In genomic region chr19:4840848-4841247, GRCm38 (mm10) we compare ENCODE assay signal across 36 mouse cellular contexts. TPM values are rescaled to one million over a fixed set of nuclear protein-coding genes. Genes with fewer than 3 reads are reported as not detected.
"Had no signal": no experiment of that assay in that cellular context is flagged by ENCODE, and none has a peak within 500 bp of the region (broad histone marks: within the 10 kb centered on the region; RNA-seq: fewer than 3 reads in every experiment).

No protein-coding gene starts in this region.

- H3K36me3 ChIP-seq: limb, embryonic 10.5 days; limb, embryonic 13.5 days; limb, embryonic 15.5 days; liver, embryonic 15.5 days; lung, embryonic 15.5 days; midbrain, embryonic 10.5 days; midbrain, embryonic 12.5 days; midbrain, embryonic 13.5 days; midbrain, embryonic 15.5 days had no signal

- H3K9ac ChIP-seq: limb, embryonic 12.5 days; limb, embryonic 13.5 days; limb, embryonic 15.5 days; liver, embryonic 12.5 days; liver, embryonic 14.5 days; liver, embryonic 15.5 days; liver, postnatal 0 days; lung, embryonic 14.5 days; lung, embryonic 15.5 days; midbrain, embryonic 13.5 days; midbrain, embryonic 15.5 days had no signal

- DNase-seq: left cerebral cortex, postnatal 4 days; liver; liver, embryonic 13.5 days; liver, postnatal 0 days; lung, adult 18-20 months; lung, adult 2 months; lung, embryonic 14.5 days; lung, postnatal 10 days; lung, postnatal 14 days; lung, postnatal 36 days; lung, postnatal 4 days; midbrain, embryonic 14.5 days had no signal

- H3K9me3 ChIP-seq: limb, embryonic 10.5 days; limb, embryonic 12.5 days; limb, embryonic 13.5 days; limb, embryonic 15.5 days; liver, embryonic 12.5 days; liver, embryonic 13.5 days; liver, embryonic 15.5 days; lung, embryonic 15.5 days; megakaryocyte, embryonic 14.5 days; midbrain, embryonic 10.5 days; midbrain, embryonic 12.5 days; midbrain, embryonic 13.5 days; midbrain, embryonic 15.5 days had no signal

- H3K27ac ChIP-seq: left cerebral cortex, adult 2 months; limb, embryonic 10.5 days; limb, embryonic 12.5 days; limb, embryonic 13.5 days; limb, embryonic 15.5 days; liver, embryonic 12.5 days; liver, embryonic 13.5 days; liver, embryonic 14.5 days; liver, embryonic 15.5 days; lung, embryonic 15.5 days; macrophage; midbrain, embryonic 10.5 days; midbrain, embryonic 12.5 days; midbrain, embryonic 13.5 days; midbrain, embryonic 15.5 days had no signal

- H3K4me3 ChIP-seq: left cerebral cortex, adult 2 months; limb, embryonic 12.5 days; limb, embryonic 13.5 days; limb, embryonic 15.5 days; liver, embryonic 13.5 days; liver, embryonic 15.5 days; lung, embryonic 15.5 days; megakaryocyte, embryonic 14.5 days; midbrain, embryonic 12.5 days; midbrain, embryonic 13.5 days; myocyte had no signal

RNA-seq across cellular contexts. Expression of gene Ccdc87, which starts 1.7 kb away (rescaled TPM):
- total RNA-seq: liver, adult 2 months; megakaryocyte progenitor cell, adult 5-6 weeks; megakaryocyte, adult 5-6 weeks; megakaryocyte-erythroid progenitor cell, adult 5-6 weeks; monocyte, adult 5-6 weeks had no signal
- polyA plus RNA-seq: limb, embryonic 10.5 days; limb, embryonic 11.5 days; limb, embryonic 13.5 days; limb, embryonic 15.5 days; liver, adult 2 months; liver, embryonic 11.5 days; liver, embryonic 12.5 days; liver, embryonic 13.5 days; liver, embryonic 15.5 days; liver, embryonic 16.5 days; liver, postnatal 0 days had no signal

RNA-seq across cellular contexts. Expression of gene Ctsf, which starts 14.1 kb away (rescaled TPM):
- total RNA-seq: monocyte, adult 5-6 weeks had no signal
